Mouse (Mus musculus) retina, postnatal 1 day (tissue): ENCODE results near the gene Senp1.

Experiments
- DNase-seq: peaks from one replicate; pipeline ENCODE4 v3.0.0-alpha.2; 2012

The Senp1 gene

GRCm38 (mm10) chr15:98043967-98044366 is 49.6 kb downstream of the Senp1 start:
- DNase-seq = no peak

- DNase-seq = no peak
Observed at GRCm38 (mm10) chr15:98042508-98042907, 51.0 kb downstream of the Senp1 start.

DNA sequence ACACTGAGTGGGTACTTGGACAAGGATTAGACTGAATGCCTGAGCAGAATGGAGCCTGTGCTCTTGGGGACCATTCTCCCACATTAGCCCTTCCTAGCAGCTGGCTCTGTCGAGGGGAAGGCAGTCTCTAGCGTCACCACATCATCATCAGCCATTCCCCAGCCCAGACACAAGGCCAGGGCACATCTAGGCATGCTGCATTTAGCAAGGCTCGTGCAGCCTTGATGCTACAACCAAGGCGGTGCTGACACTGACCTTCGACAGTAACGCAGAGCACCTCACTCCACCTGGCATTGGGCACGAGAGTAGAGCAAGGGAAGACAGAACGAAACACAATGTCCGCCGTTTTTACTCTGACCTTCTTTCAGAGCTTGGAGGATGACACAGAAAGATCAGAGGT is 53.9 kb downstream of the Senp1 start:
- no peak for DNase-seq

- no peak for DNase-seq
Observed at GRCm38 (mm10) chr15:98036578-98036977, 57.0 kb downstream of the Senp1 start.

GRCm38 (mm10) chr15:98035076-98035755 is 58.3 kb downstream of the Senp1 start:
- peak; percentile 89 for DNase-seq

DNA sequence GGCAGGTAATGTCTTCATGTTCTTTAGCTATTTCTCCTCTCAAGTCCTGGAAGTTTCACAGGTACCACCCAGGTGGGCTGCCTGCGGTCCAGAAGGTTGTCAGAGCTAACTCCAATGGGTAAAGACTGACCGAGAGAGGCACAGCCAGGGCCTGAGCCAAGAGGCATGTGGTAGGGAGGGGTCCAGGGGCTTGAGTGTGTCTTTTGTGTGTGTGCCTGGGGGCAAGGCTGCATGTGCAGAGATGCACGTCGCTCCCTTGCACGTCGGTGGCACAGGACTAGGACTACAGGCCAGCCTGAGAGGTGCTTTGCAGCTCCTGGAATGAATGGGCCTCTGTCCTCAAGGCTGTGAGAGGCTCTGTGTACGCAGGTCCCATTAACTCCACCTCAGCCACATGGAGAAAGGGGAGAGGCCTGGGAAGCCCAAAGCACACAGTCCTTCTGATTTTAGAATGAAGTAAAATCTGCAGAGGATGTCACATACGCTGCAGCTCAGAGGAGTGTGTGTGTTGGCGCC is 60.3 kb downstream of the Senp1 start:
- DNase-seq = peak; percentile 53

DNA sequence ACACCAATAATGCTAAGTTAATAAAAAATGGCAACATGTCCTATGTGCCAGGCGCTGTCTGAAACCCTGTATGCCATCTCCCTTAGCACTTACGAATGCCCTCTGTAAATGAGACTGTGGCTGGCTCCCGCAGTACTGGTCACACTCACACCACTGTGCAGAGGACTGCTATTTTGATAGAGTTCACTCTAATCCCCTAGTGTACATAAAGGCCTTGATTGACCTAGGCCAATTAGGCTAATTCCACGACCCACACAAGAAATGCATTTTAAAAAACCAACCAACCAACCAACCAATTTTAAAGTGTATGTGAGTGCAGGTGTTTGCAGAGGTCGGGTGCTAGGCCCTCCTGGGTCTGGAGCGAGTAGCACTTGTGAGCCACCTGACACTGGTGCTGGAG is 63.7 kb downstream of the Senp1 start:
- peak; percentile 71 for DNase-seq

- DNase-seq = no peak
Observed at GRCm38 (mm10) chr15:98026967-98027904, 66.3 kb downstream of the Senp1 start.

DNA sequence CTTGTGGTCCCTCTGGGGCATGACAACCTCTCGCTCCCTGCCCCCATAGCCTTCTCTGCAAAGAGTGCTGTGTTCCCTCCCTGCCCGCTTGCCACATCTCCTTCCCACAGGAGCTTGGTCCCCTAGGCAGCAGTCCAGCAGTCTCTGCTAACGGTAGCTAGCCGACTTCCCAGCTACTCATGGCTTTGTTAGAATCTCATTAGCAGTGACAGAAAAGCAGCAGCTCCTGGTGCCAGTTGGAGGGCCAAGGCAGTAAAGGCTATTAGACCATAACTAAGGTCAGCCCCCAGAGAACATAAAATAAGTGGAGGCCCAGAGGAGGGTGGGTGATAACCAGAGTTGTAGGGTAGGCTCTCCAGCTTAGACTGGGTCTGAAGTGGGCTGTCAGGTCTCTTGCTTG is 67.9 kb downstream of the Senp1 start:
- DNase-seq = peak; percentile 57

- peak; percentile 66 for DNase-seq
Observed at GRCm38 (mm10) chr15:98023137-98023536, 70.4 kb downstream of the Senp1 start.

GRCm38 (mm10) chr15:98021886-98022285 is 71.7 kb downstream of the Senp1 start:
- DNase-seq = no peak

- DNase-seq = no peak
Observed at GRCm38 (mm10) chr15:98019047-98019446, 74.5 kb downstream of the Senp1 start.

DNA sequence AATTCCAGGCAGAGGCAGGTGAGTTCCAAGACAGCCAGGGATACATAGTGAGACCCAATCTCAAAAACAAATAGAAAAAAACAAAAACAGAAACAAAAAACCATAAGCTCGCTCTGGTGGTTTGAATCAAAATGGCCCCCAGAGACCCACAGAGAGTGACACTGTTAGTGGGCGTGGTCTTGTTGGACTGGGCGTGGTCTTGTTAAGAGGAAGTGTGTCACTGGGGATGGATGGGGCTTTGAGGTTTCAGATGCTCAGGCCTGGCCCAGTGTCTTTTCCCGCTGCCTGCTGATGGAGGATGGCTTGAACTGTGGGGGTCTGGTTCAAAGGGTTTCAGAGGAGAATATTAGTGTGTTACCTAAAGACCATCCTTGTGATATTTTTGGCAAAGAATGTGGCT is 75.6 kb downstream of the Senp1 start:
- no peak for DNase-seq

GRCm38 (mm10) chr15:98012810-98013209 is 80.7 kb downstream of the Senp1 start:
- DNase-seq = no peak

- DNase-seq = no peak
Observed at GRCm38 (mm10) chr15:98005181-98005580, 88.4 kb downstream of the Senp1 start.

GRCm38 (mm10) chr15:98004740-98005159 is 88.8 kb downstream of the Senp1 start:
- no peak for DNase-seq

DNA sequence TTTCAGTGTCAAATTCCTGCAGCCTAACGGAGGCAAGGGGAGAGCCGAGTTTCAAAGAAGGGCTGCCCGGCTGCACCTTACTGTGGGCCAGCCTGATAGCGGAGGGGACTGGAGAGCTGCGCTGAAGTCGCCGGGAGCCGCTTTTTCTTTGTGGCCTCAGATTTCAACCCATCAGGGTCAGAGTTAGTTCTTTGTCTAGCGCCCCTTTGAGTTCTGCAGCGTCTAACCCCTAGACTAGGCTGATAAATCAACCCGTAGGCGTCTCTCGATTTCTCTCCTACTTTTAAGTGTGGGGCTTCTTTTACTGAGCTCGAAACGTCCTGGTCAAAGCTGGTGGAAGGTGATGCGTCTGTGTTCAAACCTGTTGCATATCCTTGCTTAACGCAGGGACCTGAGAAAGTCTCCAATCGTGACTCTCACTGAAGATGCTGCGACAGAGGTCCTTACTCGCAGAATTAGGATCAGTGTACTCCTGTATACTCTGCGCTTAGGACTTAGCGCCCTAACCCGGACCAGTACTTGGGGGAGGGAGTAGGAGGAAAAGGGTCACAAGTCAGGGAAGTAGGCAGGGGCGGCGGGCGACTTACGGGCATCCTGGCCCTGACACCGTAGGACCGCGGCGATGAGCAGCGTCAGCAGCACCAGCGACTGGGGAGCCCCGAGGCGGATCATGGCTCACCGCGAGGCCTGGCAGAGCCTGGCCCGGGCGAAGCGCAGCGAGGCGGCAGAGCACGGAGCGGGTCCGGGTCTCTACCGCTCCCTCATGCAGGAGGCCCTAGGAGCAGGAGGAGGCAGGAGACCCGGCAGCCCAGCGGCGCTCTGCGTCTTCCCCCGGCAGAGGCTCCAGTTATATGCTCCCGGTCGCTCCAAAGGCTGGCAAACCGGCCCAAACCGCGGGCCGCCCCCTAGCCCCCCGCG is 89.5 kb downstream of the Senp1 start, which contains the start of gene Col2a1:
Gene Col2a1, minus strand, starts transcription at position 874 of the 918 bp plus-strand sequence.
- DNase-seq = peak; percentile 83

DNA sequence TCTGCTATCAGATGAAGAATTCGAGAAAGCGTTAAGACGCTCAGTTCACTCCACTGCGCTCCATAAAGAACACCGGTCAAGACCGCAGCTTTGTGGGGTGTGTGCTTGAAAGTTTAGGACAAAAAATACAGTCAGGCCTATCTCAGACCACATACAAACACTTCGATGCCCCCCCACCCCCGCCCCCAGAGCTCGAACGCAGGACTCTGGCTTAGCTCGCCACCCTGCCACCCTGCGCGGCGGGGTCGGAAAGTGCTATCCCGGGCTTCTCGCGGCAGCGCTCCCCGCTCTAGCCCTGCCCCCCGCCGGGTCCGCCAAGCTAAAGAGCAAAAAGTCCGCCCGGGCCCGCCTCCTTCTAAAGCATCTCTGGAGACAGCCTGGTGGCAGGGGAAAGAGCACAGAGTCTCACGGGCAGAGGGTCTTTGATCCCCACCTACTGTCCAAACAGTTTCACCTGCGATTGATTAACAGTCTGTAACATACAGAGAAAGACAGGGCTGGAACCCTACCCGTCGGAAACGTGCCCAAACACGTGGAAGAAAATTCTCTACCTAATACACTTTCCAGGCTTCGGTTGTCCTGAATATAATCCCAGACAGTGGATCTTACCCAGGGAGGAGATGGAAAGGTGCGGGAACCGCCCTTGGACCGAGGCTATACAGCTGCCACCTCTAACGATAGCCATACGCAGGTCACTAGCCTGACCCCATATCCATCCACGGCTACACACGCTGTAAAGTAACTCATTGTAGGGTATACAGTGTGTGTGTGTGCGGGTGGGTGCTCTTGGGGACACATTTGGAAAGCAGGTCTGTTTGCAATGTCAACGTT is 90.3 kb downstream of the Senp1 start:
- peak; percentile 63 for DNase-seq

DNA sequence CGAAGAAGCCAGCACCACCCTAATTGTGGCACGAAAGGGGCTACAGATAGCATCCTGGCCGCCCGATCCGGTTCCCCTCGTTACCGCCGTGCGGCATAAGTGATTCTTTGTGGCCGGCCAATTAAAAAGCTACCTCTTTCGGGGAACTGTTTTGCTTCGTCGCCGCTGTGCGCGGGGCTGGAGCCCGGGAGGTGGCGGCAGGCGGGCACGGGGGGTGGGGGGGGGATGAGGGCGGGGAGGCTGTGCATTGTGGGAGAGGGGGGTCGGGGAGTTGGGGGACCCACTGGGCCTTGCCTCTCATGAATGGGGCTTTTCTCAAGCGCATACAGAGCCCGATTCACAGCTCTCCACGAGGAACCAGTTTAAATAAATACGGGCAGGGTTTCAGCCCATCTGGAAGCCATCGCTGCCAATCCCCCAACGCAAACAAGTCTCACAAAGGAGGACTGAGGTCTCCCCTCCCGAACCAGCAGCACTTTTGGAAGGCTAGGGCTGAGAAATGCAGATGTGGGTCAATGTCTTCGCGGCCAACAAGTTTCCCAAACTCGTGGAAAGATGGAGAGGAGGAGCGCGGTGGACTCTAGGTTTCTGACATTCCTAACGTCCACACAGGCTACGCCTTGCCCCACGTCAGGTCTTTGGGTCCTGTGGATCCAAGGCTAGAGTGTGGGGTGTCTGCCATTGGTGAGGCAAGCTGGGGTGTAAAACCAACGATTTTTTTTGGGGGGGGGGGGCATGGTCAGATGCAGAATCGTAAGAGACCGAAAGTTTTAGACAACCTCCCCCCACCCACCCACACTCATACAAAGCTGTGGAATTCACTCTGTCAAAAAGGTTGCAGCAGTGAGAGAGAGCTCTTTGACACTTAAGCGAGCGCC is 91.2 kb downstream of the Senp1 start:
- DNase-seq = peak; percentile 85

DNA sequence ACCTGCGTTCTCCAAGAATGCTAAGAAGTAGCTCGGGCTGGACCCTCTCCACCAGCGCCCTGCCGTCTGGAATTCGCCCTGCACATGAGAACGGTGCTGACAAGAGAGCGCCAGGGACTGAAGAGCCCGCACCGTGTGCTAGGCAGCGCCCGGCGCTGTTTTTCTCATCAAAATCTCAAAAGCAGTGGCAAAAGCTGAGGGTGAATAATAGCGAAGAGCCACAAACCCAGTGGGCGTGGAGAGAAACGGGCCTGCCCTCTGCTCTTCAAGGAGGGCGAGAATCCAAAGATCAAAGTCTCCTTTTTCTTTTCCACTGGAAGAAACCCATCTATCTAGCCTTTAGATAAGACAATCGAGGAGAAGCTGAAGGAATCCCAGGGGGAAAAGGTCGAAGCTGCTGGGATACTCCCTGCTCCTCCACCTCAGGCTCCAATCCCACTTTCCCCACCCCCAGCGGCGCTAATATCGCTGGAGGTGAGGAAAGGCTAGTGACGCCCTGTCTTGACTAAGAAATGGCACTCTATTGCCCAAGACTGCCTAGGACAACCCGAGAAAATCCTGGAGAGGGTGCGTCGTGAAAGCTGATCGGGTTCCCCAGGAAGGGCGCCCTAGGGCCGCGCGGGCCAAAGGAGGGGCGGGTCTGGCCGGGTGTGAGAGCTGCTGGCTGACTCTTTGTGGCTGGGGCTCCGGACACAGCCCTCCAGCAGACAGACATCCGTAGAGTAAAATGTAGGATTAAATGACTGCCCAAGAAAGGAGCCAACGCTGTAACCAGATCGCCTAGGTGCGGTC is 92.0 kb downstream of the Senp1 start:
- peak; percentile 59 for DNase-seq
